Mouse (Mus musculus): ENCODE results near the gene Mrps7. TPM values are rescaled to one million over a fixed set of nuclear protein-coding genes. Genes with fewer than 3 reads are reported as not detected.
A peak's percentile ranks its signal among the peaks of the same experiment; 100 is the strongest.

Gene Mrps7
- polyA plus RNA-seq, 1 experiment from 2014 or later = 103 TPM

DNA sequence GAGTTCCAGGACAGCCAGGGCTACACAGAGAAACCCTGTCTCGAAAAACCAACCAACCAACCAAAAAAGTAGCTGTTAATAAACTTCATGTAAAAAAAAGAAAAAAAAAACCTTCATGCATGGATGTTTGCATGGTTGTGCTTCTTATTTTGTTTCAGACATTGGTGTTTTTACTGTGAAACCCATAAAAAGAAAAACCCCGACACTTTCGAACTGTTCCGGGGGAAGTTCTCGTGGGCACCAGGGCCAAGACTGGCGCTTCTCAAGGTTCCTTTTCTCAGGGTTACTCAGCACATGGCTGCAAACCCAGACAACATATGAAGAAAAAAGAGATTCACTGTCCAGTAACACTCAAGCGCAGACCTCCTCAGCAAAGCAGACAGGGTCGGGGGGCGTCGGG lies 29.1 kb downstream of the Mrps7 start:
- no peaks in the 10 kb centered on the region for H3K36me3 ChIP-seq (ENCODE audit: control insufficient read depth, insufficient read depth, low read length)
- H3K9ac ChIP-seq (ENCODE audit: low read depth, low read length) = no peak overlapping the region
- no peaks in the 10 kb centered on the region for H3K27me3 ChIP-seq (replicated peaks; ENCODE audit: control insufficient read depth, insufficient read depth, low read length)
- 90% methylated on average over 10 of the region's 10 CpGs for WGBS
- H3K27ac ChIP-seq (ENCODE audit: low read length) = no peak overlapping the region
- H3K4me3 ChIP-seq (ENCODE audit: low read length) = no peak overlapping the region
- ATAC-seq = no peak
- no peak overlapping the region for H3K4me2 ChIP-seq (ENCODE audit: low read depth, low read length)
- H3K9me3 ChIP-seq (ENCODE audit: control insufficient read depth, low read length) = no peaks in the 10 kb centered on the region
- no peaks in the 10 kb centered on the region; the same call in 1 of the 2 replicates for H3K4me1 ChIP-seq (ENCODE audit: control insufficient read depth, insufficient read depth, low read length)

DNA sequence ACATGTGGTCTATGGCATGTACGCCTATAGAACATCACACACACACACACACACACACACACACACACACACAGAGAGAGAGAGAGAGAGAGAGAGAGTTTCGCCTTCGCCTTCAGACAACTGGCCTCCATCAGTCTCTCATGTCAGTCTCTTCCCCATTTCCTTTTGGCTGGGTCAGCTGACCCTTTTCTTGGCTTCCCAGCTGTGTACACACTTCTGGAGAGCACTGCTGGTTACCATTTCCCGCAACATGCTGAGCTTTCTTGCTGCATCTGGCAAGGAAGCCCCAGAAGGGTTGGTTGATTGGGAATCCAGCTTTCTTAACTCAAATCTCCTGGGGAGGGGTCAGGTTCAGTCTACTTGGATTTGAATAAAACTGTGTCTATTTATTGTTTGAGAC lies 30.4 kb downstream of the Mrps7 start:
- Histone ChIP-seq H3K27me3 (replicated peaks; ENCODE audit: control insufficient read depth, insufficient read depth, low read length) (no peaks in the 10 kb centered on the region), H3K9ac (ENCODE audit: low read depth, low read length) (no peak overlapping the region), H3K27ac (ENCODE audit: low read length) (no peak overlapping the region), H3K9me3 (ENCODE audit: control insufficient read depth, low read length) (no peaks in the 10 kb centered on the region), H3K4me2 (ENCODE audit: low read depth, low read length) (no peak overlapping the region), H3K4me1 (ENCODE audit: control insufficient read depth, insufficient read depth, low read length) (peaks cover 2% of the 10 kb centered on the region), H3K4me3 (ENCODE audit: low read length) (no peak overlapping the region), H3K36me3 (ENCODE audit: control insufficient read depth, insufficient read depth, low read length) (no peaks in the 10 kb centered on the region)
- ATAC-seq = no peak
- WGBS = 54% methylated on average over 4 of the region's 4 CpGs

DNA sequence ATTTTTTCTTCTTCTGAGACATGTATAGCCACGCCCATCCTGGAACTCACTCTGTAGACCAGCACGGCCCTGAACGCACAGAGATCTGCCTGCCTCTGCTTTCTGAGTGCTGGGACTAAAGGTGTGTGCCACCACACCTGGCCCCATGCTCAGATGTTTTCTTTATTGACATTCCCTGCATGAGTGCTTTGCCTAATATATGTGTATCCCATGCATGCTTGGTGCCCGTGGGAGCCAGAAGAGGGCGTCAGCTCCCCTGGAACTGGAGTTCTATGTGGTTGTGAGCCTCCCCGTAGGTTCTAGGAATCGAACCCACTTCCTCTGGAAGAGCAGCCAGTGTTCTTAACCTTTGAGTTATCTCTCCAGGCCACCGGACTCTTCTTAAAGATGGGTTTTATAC lies 31.3 kb downstream of the Mrps7 start:
- H3K27me3 ChIP-seq (replicated peaks; ENCODE audit: control insufficient read depth, insufficient read depth, low read length) = no peaks in the 10 kb centered on the region
- no peaks in the 10 kb centered on the region for H3K36me3 ChIP-seq (ENCODE audit: control insufficient read depth, insufficient read depth, low read length)
- no peak overlapping the region for H3K4me3 ChIP-seq (ENCODE audit: low read length)
- H3K27ac ChIP-seq (ENCODE audit: low read length) = no peak overlapping the region
- WGBS = 91% methylated on average over 8 of the region's 8 CpGs
- ATAC-seq = no peak
- peaks cover 7% of the 10 kb centered on the region for H3K4me1 ChIP-seq (ENCODE audit: control insufficient read depth, insufficient read depth, low read length)
- H3K9ac ChIP-seq (ENCODE audit: low read depth, low read length) = no peak overlapping the region
- no peaks in the 10 kb centered on the region for H3K9me3 ChIP-seq (ENCODE audit: control insufficient read depth, low read length)
- no peak overlapping the region for H3K4me2 ChIP-seq (ENCODE audit: low read depth, low read length)

DNA sequence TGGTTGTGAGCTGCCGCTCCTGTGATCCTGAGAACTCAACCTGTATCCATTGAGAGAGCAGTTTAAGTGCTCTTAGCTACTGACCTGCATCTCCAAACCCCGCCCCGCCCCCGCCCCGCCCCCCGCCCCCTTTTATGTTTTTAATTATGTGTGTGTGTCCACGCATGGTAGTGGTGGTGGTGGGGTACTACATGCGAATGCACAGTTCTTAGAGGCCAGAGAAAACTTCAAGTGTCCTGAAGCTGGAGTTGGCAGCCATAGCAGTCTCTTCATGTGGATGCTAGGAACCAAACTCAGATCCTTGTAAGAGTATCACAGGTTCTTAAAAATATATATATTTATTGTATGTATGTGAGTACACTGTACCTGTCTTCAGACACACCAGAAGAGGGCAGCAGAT lies 31.8 kb downstream of the Mrps7 start:
- Histone ChIP-seq H3K27ac (ENCODE audit: low read length) (no peak overlapping the region), H3K9ac (ENCODE audit: low read depth, low read length) (no peak overlapping the region), H3K36me3 (ENCODE audit: control insufficient read depth, insufficient read depth, low read length) (no peaks in the 10 kb centered on the region), H3K4me3 (ENCODE audit: low read length) (no peak overlapping the region), H3K4me2 (ENCODE audit: low read depth, low read length) (no peak overlapping the region), H3K9me3 (ENCODE audit: control insufficient read depth, low read length) (no peaks in the 10 kb centered on the region), H3K27me3 (replicated peaks; ENCODE audit: control insufficient read depth, insufficient read depth, low read length) (no peaks in the 10 kb centered on the region), H3K4me1 (ENCODE audit: control insufficient read depth, insufficient read depth, low read length) (peaks cover 7% of the 10 kb centered on the region)
- WGBS = 79% methylated on average over 8 of the region's 8 CpGs
- ATAC-seq = no peak

DNA sequence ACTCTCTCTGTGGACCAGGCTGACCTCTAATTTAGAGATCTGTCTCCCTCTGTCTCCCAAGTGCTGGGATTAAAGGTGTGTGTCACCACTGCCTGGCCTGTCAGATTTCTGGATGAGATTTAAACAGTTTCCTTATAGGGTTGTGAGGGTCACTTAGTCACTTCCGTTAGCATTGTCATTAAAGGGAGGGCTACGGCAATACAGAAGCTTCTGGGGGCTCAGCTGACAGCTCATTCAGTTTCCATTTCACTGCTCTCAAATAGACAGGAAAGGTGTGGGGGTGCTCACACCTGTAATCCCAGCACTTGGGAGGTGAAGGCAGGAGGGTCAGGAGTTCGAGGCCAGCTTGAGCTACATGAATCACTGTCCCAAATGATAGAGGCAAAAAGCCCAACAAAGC lies 33.2 kb downstream of the Mrps7 start:
- no peaks in the 10 kb centered on the region for H3K9me3 ChIP-seq (ENCODE audit: control insufficient read depth, low read length)
- ATAC-seq = no peak
- 76% methylated on average over 3 of the region's 3 CpGs for WGBS
- H3K4me2 ChIP-seq (ENCODE audit: low read depth, low read length) = no peak overlapping the region
- H3K9ac ChIP-seq (ENCODE audit: low read depth, low read length) = no peak overlapping the region
- no peaks in the 10 kb centered on the region for H3K36me3 ChIP-seq (ENCODE audit: control insufficient read depth, insufficient read depth, low read length)
- H3K4me1 ChIP-seq (ENCODE audit: control insufficient read depth, insufficient read depth, low read length) = peaks cover 7% of the 10 kb centered on the region
- H3K27ac ChIP-seq (ENCODE audit: low read length) = no peak overlapping the region
- no peaks in the 10 kb centered on the region for H3K27me3 ChIP-seq (replicated peaks; ENCODE audit: control insufficient read depth, insufficient read depth, low read length)
- no peak overlapping the region for H3K4me3 ChIP-seq (ENCODE audit: low read length)

DNA sequence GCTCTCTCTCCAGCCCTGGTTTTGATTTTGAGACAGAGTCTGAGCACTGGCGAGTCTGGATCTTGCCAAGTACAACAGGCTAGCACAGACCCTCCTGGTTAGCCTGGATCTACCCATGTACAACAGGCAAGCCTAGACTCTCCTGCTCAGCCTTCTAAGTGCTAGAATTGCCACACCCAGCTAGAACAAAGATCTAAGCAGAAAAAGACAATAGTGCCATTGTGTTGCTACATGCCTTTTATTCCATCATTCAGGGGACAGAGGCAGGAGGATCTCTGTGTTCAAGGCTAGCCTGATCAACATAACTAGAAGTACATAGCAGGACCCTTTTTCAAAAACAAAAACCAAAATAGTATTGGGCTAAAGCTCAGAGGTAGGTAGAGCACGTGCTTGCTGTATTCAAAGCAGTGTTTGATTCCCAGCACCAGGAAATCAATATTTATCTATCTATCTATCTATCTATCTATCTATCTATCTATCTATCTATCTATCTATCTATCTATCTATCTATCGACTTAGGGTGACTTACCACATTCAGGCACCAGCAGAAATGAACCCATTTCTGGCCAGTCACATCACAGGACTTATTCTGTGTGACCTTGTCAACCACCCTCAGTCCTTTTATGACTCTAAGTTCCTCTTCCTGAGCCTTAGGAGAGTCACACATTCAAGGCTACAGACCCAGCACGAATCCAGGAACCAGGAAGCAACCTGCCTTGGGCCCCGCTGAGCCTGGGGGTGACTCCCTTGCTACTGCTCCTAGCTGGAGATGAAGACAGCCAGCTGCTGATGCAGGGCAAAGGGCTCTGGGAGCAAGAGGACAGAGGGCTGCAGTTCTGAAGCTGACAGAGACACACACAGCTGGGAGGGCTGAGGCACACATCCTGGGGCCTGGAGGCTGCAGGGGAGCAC lies 35.0 kb downstream of the Mrps7 start:
- 67% methylated on average over 5 of the region's 5 CpGs for WGBS
- ATAC-seq = peak; percentile 86
- H3K36me3 ChIP-seq (ENCODE audit: control insufficient read depth, insufficient read depth, low read length) = no peaks in the 10 kb centered on the region
- no peaks in the 10 kb centered on the region for H3K9me3 ChIP-seq (ENCODE audit: control insufficient read depth, low read length)
- peak overlapping the region; percentile 69 for H3K27ac ChIP-seq (ENCODE audit: low read length)
- H3K27me3 ChIP-seq (replicated peaks; ENCODE audit: control insufficient read depth, insufficient read depth, low read length) = no peaks in the 10 kb centered on the region
- H3K4me2 ChIP-seq (ENCODE audit: low read depth, low read length) = no peak overlapping the region
- peak overlapping the region; percentile 24 for H3K9ac ChIP-seq (ENCODE audit: low read depth, low read length)
- no peak overlapping the region for H3K4me3 ChIP-seq (ENCODE audit: low read length)
- H3K4me1 ChIP-seq (ENCODE audit: control insufficient read depth, insufficient read depth, low read length) = peaks cover 7% of the 10 kb centered on the region

DNA sequence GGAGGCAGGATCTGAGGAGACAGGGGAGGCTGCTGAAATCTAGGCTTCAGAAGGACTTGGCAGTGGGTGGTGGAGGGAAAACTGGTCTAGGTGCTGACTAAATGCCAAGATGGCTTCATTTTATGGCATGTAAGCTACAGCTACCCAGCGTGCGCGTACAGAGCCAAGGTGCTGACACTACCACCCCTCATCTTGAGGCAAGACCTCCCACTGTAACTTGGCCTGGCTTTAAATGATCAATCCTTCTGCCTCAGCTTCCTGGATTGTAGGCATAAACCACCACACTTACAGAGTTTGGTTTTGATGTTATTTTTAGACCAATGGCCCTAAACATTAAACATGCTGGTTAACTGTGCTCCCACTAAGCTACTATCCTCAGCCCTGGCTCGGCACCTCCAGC lies 35.8 kb downstream of the Mrps7 start:
- peak overlapping the region; percentile 69 for H3K27ac ChIP-seq (ENCODE audit: low read length)
- ATAC-seq = 0 out of 2 replicates have a peak, but pooled peaks have one; percentile 21
- WGBS = 70% methylated on average over 4 of the region's 4 CpGs

DNA sequence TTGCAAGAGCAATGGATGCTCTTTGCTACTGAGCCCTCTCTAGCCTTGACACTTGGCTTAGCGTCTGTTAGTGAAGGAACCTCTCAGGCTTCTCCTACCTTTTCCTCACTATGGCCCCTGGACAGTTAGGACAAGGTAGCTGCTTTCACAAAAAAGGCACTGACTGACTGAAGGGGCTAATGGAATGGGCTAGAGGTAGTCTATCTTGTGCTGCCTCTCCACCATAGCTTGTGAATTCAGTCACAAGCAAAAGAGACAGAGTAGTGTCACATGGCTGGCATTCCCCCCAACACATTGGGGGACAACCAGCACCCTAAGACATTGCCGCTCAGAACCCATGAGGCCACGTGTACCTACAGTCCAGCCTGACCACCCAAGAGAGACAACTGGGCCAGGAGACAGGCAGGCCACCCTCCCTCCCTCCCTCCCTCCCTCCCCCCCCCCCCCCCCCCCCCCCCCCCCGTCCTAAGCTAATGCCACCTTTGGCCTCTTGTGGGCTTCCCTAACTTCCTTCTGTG lies 36.6 kb downstream of the Mrps7 start:
- H3K9ac ChIP-seq (ENCODE audit: low read depth, low read length) = no peak overlapping the region
- no peak overlapping the region for H3K4me3 ChIP-seq (ENCODE audit: low read length)
- no peaks in the 10 kb centered on the region for H3K9me3 ChIP-seq (ENCODE audit: control insufficient read depth, low read length)
- H3K4me1 ChIP-seq (ENCODE audit: control insufficient read depth, insufficient read depth, low read length) = peaks cover 7% of the 10 kb centered on the region
- H3K36me3 ChIP-seq (ENCODE audit: control insufficient read depth, insufficient read depth, low read length) = no peaks in the 10 kb centered on the region
- no peak overlapping the region for H3K27ac ChIP-seq (ENCODE audit: low read length)
- no peaks in the 10 kb centered on the region for H3K27me3 ChIP-seq (replicated peaks; ENCODE audit: control insufficient read depth, insufficient read depth, low read length)
- H3K4me2 ChIP-seq (ENCODE audit: low read depth, low read length) = no peak overlapping the region
- no peak for ATAC-seq
- 81% methylated on average over 3 of the region's 4 CpGs for WGBS

More for the DNA sequence above, 35.8 kb downstream of the Mrps7 start:
- H3K4me3 ChIP-seq (ENCODE audit: low read length) = no peak overlapping the region
- peak overlapping the region; percentile 24; the same call in 1 of the 2 replicates for H3K9ac ChIP-seq (ENCODE audit: low read depth, low read length)
- no peak overlapping the region for H3K4me2 ChIP-seq (ENCODE audit: low read depth, low read length)
- H3K4me1 ChIP-seq (ENCODE audit: control insufficient read depth, insufficient read depth, low read length) = peaks cover 7% of the 10 kb centered on the region
- no peaks in the 10 kb centered on the region for H3K27me3 ChIP-seq (replicated peaks; ENCODE audit: control insufficient read depth, insufficient read depth, low read length)
- no peaks in the 10 kb centered on the region for H3K36me3 ChIP-seq (ENCODE audit: control insufficient read depth, insufficient read depth, low read length)
- H3K9me3 ChIP-seq (ENCODE audit: control insufficient read depth, low read length) = no peaks in the 10 kb centered on the region

DNA sequence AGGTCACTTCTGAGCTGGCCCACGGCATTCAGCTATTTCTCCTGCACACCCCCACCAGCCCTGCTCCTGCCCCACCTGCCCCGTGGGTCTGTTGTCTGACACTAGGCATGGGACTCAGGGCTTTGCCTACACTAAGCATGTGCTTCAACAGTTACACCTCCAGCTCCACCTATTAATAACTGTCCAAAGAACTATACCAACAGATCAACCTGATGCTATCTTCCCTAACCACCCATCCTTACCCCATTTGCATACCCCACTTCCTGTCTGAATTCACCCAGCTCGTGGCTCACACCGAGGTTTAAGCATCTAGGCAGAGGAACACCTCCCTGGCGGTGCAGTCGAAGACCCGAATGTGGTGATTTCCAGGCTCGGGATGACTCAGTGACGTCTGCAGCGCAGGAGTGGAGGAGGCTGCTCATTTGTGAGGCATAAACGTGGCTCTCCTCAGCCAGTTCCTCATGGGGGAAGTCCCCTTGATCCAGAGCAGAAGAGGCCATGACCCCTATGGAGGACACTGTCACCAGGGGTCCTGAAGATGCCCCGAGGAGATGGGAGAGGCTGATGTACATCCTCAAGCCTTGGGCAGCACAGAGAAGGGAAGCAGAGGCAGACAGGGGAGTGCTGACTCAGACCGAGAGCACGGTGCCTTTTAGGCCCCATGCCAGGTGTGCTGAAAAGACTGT lies 37.4 kb downstream of the Mrps7 start:
- H3K27ac ChIP-seq (ENCODE audit: low read length) = no peak overlapping the region
- H3K9me3 ChIP-seq (ENCODE audit: control insufficient read depth, low read length) = no peaks in the 10 kb centered on the region
- no peak overlapping the region for H3K4me2 ChIP-seq (ENCODE audit: low read depth, low read length)
- H3K4me1 ChIP-seq (ENCODE audit: control insufficient read depth, insufficient read depth, low read length) = peaks cover 7% of the 10 kb centered on the region
- ATAC-seq = no peak
- no peak overlapping the region for H3K9ac ChIP-seq (ENCODE audit: low read depth, low read length)
- H3K27me3 ChIP-seq (replicated peaks; ENCODE audit: control insufficient read depth, insufficient read depth, low read length) = no peaks in the 10 kb centered on the region
- 52% methylated on average over 14 of the region's 14 CpGs for WGBS
- no peak overlapping the region for H3K4me3 ChIP-seq (ENCODE audit: low read length)
- no peaks in the 10 kb centered on the region for H3K36me3 ChIP-seq (ENCODE audit: control insufficient read depth, insufficient read depth, low read length)

Measured in intestine, embryonic 16.5 days (tissue).